Comparison of ENCODE assay signal across 8 mouse cellular contexts in the genomic region with DNA sequence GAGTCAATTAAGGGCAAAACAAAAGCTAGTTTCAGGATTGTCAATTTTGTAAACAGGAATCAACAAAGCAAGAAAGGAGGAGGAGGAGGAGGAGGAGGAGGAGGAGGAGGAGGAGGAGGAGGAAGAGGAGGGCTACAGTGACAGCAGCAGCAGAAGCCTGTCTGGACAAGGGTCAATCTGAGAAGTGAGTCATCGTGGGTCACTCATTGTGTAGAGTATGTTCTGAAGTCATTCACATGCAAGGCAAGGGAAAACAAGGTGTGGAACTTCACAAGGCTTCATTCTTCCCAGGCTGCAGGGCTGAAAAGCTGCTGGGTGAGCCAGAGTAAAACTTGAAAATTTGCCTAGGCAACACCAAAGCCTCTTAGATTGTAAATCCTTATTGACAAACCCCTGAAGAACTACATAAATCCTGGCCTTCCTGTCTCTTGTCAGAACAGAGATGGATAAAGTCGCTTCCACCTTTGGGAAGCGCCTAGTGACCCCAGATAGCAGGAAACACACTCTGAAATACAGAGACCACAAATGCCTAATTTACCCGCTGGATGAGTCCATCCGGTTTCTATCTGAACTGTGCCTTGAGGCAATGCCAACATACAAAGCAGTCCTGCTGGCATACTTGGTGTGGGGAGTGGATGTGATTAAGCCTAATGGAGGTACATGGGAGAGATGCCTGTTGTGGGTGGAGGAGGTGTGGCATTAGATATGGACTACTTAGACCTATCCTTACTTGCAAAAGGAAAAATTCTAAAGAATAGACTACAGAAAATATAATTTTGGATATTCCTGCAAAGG.
DNase-seq lines count a peak whose midpoint lies in the region; TF ChIP-seq lines count a peak whose summit lies in the region.
"Had no signal": no experiment of that assay in that cellular context is flagged by ENCODE, and none has a peak within 500 bp of the region (broad histone marks: within the 10 kb centered on the region; RNA-seq: fewer than 3 reads in every experiment).

No protein-coding gene starts in this region.

- DNase-seq in cerebellum, postnatal 14 days = peak; percentile 17 to 42
- DNase-seq in cerebellum, adult 8-10 months = no peak
- DNase-seq in kidney, adult 9 months = peak; percentile 10
- DNase-seq in kidney, adult 18-20 months = no peak
- DNase-seq in 3T3-L1 (ENCODE audit: low read depth, low spot score) = peak; percentile 29
- peak; percentile 53 for DNase-seq in brain, embryonic 14.5 days (ENCODE audit: low read depth)
- no peak for DNase-seq in spleen, adult 18-20 months
- DNase-seq: lung, postnatal 10 days had no signal

- no peak for TF ChIP-seq CTCF in brain, embryonic 14.5 days (IDR thresholded peaks at IDR 0.05; ENCODE audit: borderline replicate concordance, extremely low read depth, insufficient read depth, insufficient read length)

- no peak for TF ChIP-seq POLR2A in brain, embryonic 14.5 days (IDR thresholded peaks at IDR 0.05; ENCODE audit: borderline replicate concordance, extremely low read depth, insufficient read depth, insufficient read length, poor library complexity, severe bottlenecking)

Comparison
In these comparisons a context has a peak if more than half of its experiments do, and no peak if none do; other contexts are left out.
1. DNase-seq: peak in cerebellum, postnatal 14 days (2 of 2), kidney, adult 9 months (single experiment), 3T3-L1 (single experiment) and brain, embryonic 14.5 days (single experiment); none in cerebellum, adult 8-10 months (single experiment), kidney, adult 18-20 months (single experiment) and spleen, adult 18-20 months (0 of 2).